Mouse (Mus musculus) ES-Bruce4 (cell line): ENCODE measurements around the gene Cib1. TPM values are rescaled to one million over a fixed set of nuclear protein-coding genes. Genes with fewer than 3 reads are reported as not detected.
A peak's percentile ranks its signal among the peaks of the same experiment; 100 is the strongest.

ENCODE experiments used
- H3K27ac ChIP-seq: 2 replicates; pipeline ENCODE4 v1.5.1; 2012; ENCODE audit warnings: low read length, inconsistent platforms; ENCODE audit not compliant: insufficient read depth
- H3K27me3 ChIP-seq: 2 replicates; pipeline ENCODE4 v1.6.1; 2012; ENCODE audit warnings: mild to moderate bottlenecking, low read length, inconsistent platforms; ENCODE audit not compliant: control insufficient read depth, poor library complexity, insufficient read depth, severe bottlenecking
- H3K36me3 ChIP-seq: 2 replicates; pipeline ENCODE4 v1.6.1; 2012; ENCODE audit warnings: inconsistent platforms, mild to moderate bottlenecking, low read length, moderate library complexity; ENCODE audit not compliant: control insufficient read depth, poor library complexity, insufficient read depth, severe bottlenecking
- H3K4me1 ChIP-seq: one replicate; pipeline ENCODE4 v1.8.1; 2011; ENCODE audit warnings: low read length; ENCODE audit not compliant: control insufficient read depth, insufficient read depth
- H3K4me3 ChIP-seq: 2 replicates; pipeline ENCODE4 v1.5.1; 2011; ENCODE audit warnings: low read depth, mild to moderate bottlenecking, low read length
- H3K9ac ChIP-seq: 2 replicates; pipeline ENCODE4 v1.6.1; 2012; ENCODE audit warnings: low read depth, mild to moderate bottlenecking, inconsistent platforms; ENCODE audit not compliant: poor library complexity, severe bottlenecking
- H3K9me3 ChIP-seq: replicated peaks from 2 replicates; pipeline ENCODE4 v1.6.1; 2012; ENCODE audit warnings: mild to moderate bottlenecking, low read length, inconsistent platforms; ENCODE audit not compliant: control insufficient read depth, poor library complexity, insufficient read depth, severe bottlenecking
- CTCF ChIP-seq: IDR thresholded peaks from one replicate; pipeline ENCODE4 v1.8.1; 2011; ENCODE audit warnings: low read depth, low read length
- EP300 ChIP-seq: IDR thresholded peaks from 2 replicates; pipeline ENCODE4 v1.6.1; 2011; ENCODE audit warnings: low read depth, low read length; ENCODE audit not compliant: insufficient read depth
- POLR2A ChIP-seq: IDR thresholded peaks from one replicate; pipeline ENCODE4 v1.8.1; 2011; ENCODE audit warnings: low read length; ENCODE audit not compliant: insufficient read depth
- polyA plus RNA-seq: library from polyadenylated mRNA; stranded (reverse); fragments of >200 nt; gene quantifications from 2 replicates; pipeline ENCODE4 v1.2.4, GENCODE M21; 2011; ENCODE audit warnings: low read depth; ENCODE audit not compliant: missing spikeins, insufficient read depth, insufficient read length

Gene Cib1
- polyA plus RNA-seq, 1 experiment: 38.4 TPM

DNA sequence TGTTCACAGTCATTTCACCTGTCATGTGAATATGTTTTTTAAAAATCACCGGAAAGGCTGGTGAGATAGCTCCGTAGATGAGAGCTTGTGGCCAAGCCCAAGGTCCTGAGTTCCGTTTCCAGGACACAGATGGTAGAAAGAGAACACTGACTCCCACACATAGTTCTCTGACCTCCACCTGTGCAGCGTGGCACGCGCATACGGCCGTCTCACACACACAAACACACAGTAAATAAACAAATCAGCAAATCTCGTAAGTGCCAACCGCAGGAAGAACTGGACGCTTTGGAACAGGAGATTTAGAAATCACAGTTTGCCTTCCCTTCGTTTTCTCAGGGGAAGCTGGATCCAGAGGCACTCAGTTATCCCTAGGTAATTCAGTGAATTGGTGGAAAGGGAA lies 45.1 kb downstream of the Cib1 start:
- no peak for TF ChIP-seq POLR2A
- TF ChIP-seq CTCF: no peak
- no peak for TF ChIP-seq EP300
- Histone ChIP-seq H3K4me1 (peaks cover 9% of the 10 kb centered on the region), H3K36me3 (no peaks in the 10 kb centered on the region), H3K27ac (peak overlapping the region; percentile 100), H3K4me3 (peak overlapping the region; percentile 97), H3K9me3 (no peaks in the 10 kb centered on the region), H3K9ac (peak overlapping the region; percentile 83), H3K27me3 (no peaks in the 10 kb centered on the region)

DNA sequence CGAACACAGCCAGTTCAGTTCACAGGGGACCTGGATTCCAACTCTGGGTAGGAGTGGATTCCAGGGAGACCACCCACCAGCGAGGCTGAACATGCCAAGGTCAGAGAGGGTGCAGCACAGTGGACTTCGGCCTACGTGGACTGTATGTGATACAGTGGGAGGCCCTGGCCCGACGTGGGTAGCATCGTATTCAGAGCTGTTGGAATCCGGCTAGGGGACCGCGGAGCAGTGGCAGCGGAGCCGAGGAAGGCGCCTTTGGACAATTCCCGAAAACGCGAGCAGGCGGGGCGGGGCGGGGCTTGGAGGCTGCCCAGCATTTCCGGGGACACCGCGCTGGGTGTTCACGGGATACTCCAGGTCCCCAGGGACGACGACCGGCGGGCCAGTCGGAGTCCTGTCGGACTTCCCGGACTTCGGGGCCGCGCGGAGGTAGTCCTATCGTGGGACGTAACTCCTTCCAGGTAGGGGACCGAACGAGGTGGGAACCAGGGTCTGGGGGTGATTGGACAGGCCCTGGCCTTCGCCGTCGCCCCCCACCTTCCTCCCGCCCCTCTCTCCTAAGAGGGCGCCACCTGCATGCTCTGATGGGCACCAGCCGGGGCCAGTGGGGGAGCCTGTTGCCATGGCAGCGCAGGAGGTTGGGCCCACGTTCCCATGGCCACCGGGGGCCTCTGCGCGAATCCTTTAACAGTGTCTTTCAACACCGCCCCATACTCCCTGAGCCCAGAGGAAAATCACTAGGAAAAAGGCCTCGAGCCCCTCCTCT lies 45.9 kb downstream of the Cib1 start, which contains the start of gene Sema4b:
Gene Sema4b, plus strand, starts transcription at position 311 of the 766 bp plus-strand sequence.
- Histone ChIP-seq H3K27me3 (no peaks in the 10 kb centered on the region), H3K4me3 (peak within 1 kb of the TSS; percentile 97), H3K9me3 (no peaks in the 10 kb centered on the region), H3K36me3 (no peaks in the 10 kb centered on the region), H3K27ac (peak within 1 kb of the TSS; percentile 100), H3K9ac (peak within 1 kb of the TSS; percentile 83), H3K4me1 (peaks cover 9% of the 10 kb centered on the region)
- TF ChIP-seq EP300: 0 out of 2 replicates have a peak, but pooled peaks have one; percentile 35
- peak; percentile 6 for TF ChIP-seq CTCF
- no peak for TF ChIP-seq POLR2A

DNA sequence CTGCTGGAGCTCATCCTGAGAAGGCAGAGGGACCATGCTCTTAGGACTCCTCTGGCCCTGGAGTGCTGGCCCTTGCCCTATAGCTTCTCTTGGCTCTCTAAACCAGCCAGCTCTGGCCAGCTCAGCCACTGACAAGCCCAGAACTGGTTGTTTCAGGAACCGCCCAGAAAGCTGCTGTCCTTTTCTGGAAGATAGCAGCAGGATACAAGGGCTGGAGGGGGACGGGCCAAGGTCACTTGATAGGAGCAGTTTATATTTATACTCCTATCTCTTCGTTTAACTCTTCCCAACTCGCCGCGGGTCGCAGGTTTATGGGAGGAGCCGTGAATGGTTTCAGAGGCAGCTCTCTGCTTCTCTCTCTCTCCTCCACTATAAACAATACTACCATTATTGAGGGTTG lies 46.6 kb downstream of the Cib1 start:
- Histone ChIP-seq H3K36me3 (no peaks in the 10 kb centered on the region), H3K9ac (peak overlapping the region; percentile 83), H3K4me3 (peak overlapping the region; percentile 97), H3K4me1 (peaks cover 6% of the 10 kb centered on the region), H3K27me3 (no peaks in the 10 kb centered on the region), H3K27ac (peak overlapping the region; percentile 96), H3K9me3 (no peaks in the 10 kb centered on the region)
- no peak for TF ChIP-seq CTCF
- peak; percentile 44 for TF ChIP-seq POLR2A
- TF ChIP-seq EP300: peak; percentile 99

DNA sequence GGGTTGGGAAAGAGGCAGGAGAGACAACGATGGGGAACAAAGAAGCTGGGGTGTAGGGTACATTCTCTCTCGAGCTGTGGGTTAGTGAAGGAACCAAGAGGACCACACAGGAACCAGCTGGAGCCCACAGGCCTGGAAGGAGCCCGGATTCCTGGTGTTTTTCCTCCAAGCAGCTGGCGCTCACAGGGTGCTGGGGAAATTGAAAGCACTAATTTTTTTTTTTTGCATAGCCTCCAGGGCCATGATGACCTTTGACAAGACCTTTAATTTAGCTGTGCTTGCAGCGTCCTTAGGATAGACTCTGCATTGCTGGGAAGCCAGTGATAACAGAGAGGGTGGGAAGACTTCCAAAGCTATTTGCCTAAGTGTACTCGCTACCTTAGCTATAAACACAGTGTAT lies 47.6 kb downstream of the Cib1 start:
- peaks cover 1% of the 10 kb centered on the region for H3K4me1 ChIP-seq
- TF ChIP-seq EP300 (0 out of 2 replicates have a peak, but pooled peaks have one; percentile 44), POLR2A (no peak)
- no peak overlapping the region for H3K4me3 ChIP-seq
- peak overlapping the region; percentile 83 for H3K9ac ChIP-seq
- H3K27me3 ChIP-seq: no peaks in the 10 kb centered on the region
- no peaks in the 10 kb centered on the region for H3K36me3 ChIP-seq
- no peaks in the 10 kb centered on the region for H3K9me3 ChIP-seq
- peak overlapping the region; percentile 96 for H3K27ac ChIP-seq

DNA sequence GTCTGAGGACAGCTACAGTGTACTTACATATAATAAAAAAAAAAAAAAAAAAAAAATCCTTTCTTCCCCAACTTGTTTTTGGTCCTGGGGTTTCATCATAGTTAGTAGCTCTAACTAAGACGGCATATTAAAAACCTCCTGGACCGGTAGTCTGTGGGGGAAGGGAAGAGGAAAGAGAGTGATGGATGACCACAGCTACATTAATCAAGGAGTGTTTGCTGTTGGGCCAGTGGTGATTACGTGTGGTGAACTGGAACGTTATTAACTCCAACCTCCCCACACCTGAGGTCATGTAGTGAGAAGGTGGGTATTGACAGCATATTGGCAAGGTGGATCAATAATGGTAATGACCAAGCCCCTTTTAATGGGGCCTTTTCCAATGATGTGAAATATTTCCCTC lies 48.1 kb downstream of the Cib1 start:
- Histone ChIP-seq H3K9me3 (no peaks in the 10 kb centered on the region), H3K4me3 (no peak overlapping the region), H3K36me3 (no peaks in the 10 kb centered on the region), H3K4me1 (peaks cover 1% of the 10 kb centered on the region), H3K27me3 (no peaks in the 10 kb centered on the region), H3K27ac (peak overlapping the region; percentile 96), H3K9ac (peak overlapping the region; percentile 83; the same call in 1 of the 2 replicates)
- no peak for TF ChIP-seq POLR2A

DNA sequence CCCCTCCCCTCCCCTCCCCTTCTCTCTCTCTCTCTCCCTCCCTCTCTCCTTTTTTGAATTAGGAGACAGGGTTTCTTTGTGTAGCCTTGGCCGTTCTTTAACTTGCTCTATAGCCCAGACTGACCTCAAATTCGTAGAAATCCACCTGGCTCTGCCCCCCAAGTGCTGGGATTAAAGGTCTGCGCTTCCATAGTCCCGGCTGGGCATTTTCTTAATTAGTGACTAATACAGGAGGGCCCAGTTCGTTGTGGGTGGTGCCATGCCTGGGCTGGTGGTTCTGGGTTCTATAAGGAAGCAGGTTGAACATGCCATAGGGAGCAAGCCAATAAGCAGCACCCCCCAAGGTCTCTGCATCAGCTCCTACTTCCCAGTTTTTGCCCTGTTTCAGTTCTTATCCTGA lies 48.6 kb downstream of the Cib1 start:
- H3K27me3 ChIP-seq: no peaks in the 10 kb centered on the region
- no peak overlapping the region for H3K4me3 ChIP-seq
- H3K9ac ChIP-seq: no peak overlapping the region
- TF ChIP-seq POLR2A: no peak
- TF ChIP-seq CTCF: no peak
- no peak for TF ChIP-seq EP300
- H3K36me3 ChIP-seq: no peaks in the 10 kb centered on the region
- peak overlapping the region; percentile 13; the same call in 1 of the 2 replicates for H3K27ac ChIP-seq
- H3K4me1 ChIP-seq: peaks cover 1% of the 10 kb centered on the region
- no peaks in the 10 kb centered on the region for H3K9me3 ChIP-seq
